Mouse (Mus musculus): ENCODE measurements at regions not wholly inside any gene's neighbourhood (a gene's known extent, or its start where the extent isn't known, plus 50 kb on each side); places are given as distances from the start of the nearest gene placed in this dataset.
A peak's percentile ranks its signal among the peaks of the same experiment; 100 is the strongest.

- no peak for DNase-seq (ENCODE audit: low spot score in 2 of 2)
Observed at GRCm38 (mm10) chr14:72222836-72223235, 268.8 kb downstream of the Gm9195 start.

- DNase-seq (ENCODE audit: low spot score in 2 of 2): no peak
Observed at GRCm38 (mm10) chr14:72219523-72219922, 272.1 kb downstream of the Gm9195 start.

DNA sequence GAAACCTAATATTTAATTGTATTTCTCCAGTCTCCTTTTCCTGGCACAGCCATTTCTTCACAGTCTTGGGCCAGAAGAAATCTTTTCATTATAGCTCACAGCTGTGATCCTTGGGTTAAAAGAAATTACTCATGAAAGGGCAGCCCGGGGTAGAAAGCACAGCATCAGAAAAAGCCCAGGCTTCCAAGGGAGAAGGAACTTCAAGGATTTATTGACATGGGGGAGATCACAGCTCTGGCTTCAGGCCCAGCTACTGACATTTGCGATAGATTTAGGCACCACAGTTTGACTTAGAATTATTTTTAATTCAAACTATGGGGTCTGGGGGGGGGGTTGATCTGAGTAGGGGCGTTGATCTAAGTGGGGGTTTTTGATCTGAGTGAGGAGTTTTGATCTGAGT lies 291.3 kb downstream of the Gm9195 start:
- DNase-seq (ENCODE audit: low spot score in 2 of 2): no peak

DNA sequence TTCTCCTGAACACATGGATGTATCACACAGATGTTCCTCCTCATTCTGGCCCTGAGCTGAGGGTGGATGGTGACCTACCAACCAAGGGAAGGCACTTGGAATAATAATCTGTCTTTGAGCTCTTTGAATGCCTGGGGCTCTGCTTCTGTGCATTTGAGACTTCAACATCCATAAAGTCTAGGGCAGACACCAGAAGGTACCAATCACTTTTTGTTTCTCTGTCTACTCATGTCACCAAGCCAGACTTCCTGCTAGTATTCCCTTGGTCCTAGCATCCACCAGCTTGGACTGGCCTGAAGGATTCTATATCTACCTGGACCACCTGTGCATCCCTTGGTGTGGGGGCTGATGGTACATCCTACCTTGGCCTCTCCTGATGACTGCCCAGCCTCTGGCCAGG lies 291.7 kb downstream of the Gm9195 start:
- DNase-seq (ENCODE audit: low spot score in 2 of 2): peak in 1 of 2 experiments; percentile 1

- DNase-seq (ENCODE audit: low spot score in 2 of 2): no peak
Observed at GRCm38 (mm10) chr14:72197972-72198371, 293.7 kb downstream of the Gm9195 start.

DNA sequence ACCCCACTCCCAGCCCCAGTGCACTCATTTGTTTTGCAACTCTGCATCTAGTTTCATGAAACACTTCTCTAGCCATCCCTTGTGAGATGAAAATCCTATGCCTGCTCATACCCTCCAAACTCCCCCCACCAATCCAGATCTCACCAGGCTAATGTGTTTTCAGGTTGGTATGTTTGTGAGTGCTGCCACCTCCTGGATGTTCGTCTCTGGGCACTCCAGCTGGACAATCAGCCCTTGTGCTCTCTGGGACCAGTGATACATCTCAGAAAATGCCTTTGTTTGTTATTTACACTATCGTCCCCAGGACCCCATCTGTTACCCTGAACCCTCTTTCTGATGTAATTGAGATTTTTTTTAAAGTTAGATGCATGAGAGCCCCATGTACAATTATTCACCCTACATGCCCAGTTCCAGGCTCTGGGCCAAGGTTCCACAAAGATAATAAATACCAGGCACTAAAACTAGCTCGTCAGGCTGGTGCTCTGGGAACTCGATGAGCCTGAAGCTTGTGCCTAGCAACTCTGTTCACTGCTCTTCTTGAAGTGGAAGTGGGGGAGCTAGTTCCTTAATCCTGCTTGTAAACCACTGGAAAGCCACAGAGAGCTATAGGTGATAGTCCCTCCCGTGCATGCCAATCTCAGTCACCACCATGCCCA lies 304.2 kb downstream of the Gm9195 start:
- no peak for DNase-seq (ENCODE audit: low spot score in 2 of 2)

DNA sequence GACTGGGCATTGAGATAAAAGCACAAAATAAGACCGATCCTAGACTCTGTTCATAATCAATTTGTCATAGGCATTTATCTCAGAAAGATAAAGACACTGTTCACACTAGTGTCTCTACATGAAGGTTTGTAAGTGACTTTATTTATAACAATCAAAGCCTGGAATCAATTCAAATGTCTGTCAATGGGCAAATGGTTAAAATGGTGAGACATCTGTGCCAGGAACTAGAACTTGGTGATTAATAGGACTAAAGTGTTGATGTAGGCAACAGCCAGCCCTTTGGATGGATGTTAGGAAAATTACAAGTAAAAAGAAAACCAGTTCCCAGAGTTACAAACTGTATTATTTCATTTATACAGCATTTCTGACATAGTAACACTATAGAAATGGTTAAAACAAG lies 315.9 kb downstream of the Gm9195 start:
- no peak for DNase-seq (ENCODE audit: low spot score in 2 of 2)

- DNase-seq (ENCODE audit: low spot score in 2 of 2): no peak
Observed at GRCm38 (mm10) chr14:72172549-72173405, 318.9 kb downstream of the Gm9195 start.

- DNase-seq (ENCODE audit: low spot score in 2 of 2): no peak
Observed at GRCm38 (mm10) chr14:72171777-72172176, 319.9 kb downstream of the Gm9195 start.

- DNase-seq (ENCODE audit: low spot score in 2 of 2): peak in 1 of 2 experiments; percentile 4
Observed at GRCm38 (mm10) chr14:72158537-72159323, 332.9 kb downstream of the Gm9195 start.

DNA sequence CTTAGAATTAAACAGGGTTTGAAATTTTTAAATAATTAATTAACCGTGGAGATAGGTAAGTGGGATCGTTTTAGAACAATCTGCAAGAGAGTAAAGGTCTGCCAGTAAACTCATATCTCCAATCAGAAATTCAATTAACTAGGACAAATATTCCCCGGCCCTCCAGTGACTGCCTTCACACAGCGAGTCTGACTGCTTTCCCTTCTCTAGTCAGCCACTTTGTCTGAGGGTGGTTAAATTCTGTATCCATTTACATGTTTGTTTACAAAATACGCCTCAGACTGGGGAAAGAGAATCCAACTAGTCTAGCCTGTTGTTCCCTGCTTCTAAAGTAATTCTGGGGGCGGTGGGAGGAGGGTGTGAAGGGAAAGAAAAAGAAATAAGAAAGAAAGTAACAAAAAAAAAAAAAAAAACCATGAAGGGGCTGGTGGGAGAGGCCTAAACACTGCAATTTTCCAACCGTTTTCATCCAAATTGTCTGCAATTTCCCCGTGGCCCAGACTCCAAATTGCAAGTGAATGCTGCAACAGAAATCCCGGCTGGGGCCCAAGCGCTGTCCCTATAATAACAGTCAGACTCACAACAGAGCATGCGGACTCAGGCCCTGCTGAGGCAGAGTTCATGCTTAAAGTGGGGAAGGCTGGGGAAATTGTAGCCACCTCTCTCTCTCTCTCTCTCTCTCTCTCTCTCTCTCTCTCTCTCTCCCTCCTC lies 336.3 kb downstream of the Gm9195 start:
- DNase-seq (ENCODE audit: low spot score in 2 of 2): no peak

- DNase-seq (ENCODE audit: low spot score in 2 of 2): no peak
Observed at GRCm38 (mm10) chr14:72151676-72152075, 340.0 kb downstream of the Gm9195 start.

GRCm38 (mm10) chr14:72149463-72149862 lies 342.2 kb downstream of the Gm9195 start:
- DNase-seq (ENCODE audit: low spot score in 2 of 2): no peak

DNA sequence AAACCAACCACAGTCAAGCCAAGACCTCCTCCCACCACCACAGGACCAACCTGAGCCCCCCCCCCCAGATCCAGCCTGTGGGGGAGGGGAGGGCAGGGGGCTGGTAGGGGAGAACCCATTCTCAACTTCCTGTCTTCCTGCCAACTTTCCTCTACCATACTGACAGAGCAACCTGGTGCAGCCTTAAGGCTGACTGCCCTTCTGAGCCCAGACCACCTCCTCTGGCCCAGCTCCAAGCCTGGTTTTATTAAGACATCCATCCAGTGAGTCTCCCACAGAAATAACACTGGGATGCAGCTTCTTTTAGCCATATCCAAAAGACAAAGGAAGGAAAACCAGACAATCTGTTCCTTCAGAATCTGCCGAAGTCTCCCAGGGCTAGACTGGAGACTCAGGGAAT lies 342.8 kb downstream of the Gm9195 start:
- no peak for DNase-seq (ENCODE audit: low spot score in 2 of 2)

DNA sequence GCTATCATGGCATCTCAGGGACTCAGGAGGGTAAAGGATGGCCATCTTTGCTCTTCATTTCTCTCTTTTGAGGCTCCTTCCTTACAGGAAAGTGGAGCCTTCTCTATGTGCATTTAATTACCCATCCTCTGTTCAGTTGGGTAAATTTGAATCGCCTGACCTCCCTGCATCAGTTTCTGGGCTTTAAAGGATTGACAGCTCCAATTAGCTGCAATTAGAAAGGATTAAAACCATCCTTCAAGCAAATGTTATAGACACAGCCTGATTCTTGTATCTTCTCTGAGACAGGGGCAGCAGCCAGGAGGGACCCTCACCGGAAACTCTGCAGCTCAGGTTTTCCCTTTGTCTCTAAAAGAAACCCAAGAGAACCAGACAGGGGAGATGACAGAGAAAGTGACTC lies 345.3 kb downstream of the Gm9195 start:
- no peak for DNase-seq (ENCODE audit: low spot score in 2 of 2)

DNA sequence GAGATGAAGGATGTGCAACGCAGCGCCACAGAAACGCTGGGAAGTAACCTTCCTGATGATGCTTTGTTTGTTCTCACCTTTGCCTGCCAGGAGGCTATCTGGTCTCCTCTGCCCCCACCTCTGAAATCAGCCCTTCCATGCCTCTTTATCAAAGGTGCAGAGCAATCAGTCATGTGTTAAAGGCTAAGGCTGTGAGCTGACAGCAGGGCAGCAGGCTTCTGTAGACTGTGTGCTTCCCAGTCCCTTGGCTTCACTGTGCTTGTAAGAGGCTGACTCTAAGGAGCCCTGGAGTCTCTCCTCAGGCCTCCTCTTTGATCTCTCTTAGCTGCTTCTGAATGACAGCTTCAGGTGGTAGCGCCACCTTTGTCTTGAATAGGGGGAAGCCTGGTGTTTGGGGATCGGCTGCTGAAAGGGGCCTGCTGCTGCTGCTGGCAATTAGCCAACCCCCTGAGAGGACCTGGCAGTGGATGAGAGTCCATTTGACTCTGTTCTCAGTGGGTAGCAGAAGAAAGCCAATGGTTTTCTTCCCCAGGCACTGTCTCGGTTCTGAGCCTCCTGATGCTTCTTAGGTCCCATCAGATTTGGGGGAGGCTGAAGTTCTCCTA lies 348.7 kb downstream of the Gm9195 start:
- no peak for DNase-seq (ENCODE audit: low spot score in 2 of 2)

DNA sequence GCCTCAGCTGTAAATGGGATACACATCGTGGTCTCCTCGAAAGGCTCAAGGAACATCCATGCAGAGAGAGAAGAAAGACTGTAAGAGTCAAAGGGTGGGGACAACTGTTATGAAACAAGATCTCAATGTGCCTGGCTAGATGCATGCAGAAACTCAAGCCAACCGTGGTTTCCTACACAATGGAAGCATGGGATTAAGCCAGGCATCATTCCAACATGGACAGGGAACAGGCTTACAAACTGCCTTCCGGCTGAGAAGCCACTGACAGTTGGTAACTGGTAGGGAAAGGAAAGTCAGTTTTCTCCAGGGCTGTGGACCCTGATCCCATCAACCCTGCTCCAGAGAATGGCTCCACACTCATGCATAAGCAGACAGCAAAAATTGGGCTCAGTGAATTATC lies 350.5 kb downstream of the Gm9195 start:
- no peak for DNase-seq (ENCODE audit: low spot score in 2 of 2)

GRCm38 (mm10) chr14:72130149-72130548 lies 361.5 kb downstream of the Gm9195 start:
- DNase-seq (ENCODE audit: low spot score in 2 of 2): no peak

GRCm38 (mm10) chr14:72121786-72122185 lies 369.9 kb downstream of the Gm9195 start:
- no peak for DNase-seq (ENCODE audit: low spot score in 2 of 2)

DNA sequence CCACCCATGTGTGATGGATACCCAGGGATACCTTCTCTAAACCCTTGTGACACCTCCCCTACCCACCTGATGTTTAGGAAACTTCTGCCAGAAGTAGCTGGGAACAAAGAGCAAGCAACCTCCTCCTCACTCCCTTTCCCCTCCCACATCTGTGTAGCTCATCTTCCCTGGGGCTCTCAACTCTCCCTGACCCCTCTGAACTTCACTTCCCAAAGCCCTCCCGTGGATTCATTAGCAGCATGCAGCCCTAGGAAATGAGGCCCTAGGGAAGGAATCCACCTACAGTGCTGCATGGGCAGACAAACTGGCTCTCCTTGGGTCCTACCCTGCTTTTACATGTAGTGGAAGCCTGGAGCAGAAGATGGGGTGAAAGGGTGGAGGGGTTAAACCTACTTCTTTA lies 370.6 kb downstream of the Gm9195 start:
- no peak for DNase-seq (ENCODE audit: low spot score in 2 of 2)

GRCm38 (mm10) chr14:72116842-72117241 lies 374.8 kb downstream of the Gm9195 start:
- DNase-seq (ENCODE audit: low spot score in 2 of 2): peak; percentile 13 to 16

Data from heart, adult 9 months (tissue).